Mouse (Mus musculus): ENCODE measurements around the gene Amigo2.

GRCm38 (mm10) chr15:97282572-97282881 lies 35.4 kb upstream of the Amigo2 start:
- TF ChIP-seq CTCF (conservative IDR thresholded peaks at IDR 0.05; ENCODE audit: low read length) (no peak), POU5F1 (IDR thresholded peaks at IDR 0.05; ENCODE audit: borderline replicate concordance, low read length) (no peak), NANOG (IDR thresholded peaks at IDR 0.05; ENCODE audit: borderline replicate concordance, low read length) (no peak)

All from E14TG2a.4 (cell line).